Mouse (Mus musculus): ENCODE data around the gene Aoc2.
A peak's percentile ranks its signal among the peaks of the same experiment; 100 is the strongest.

The Aoc2 gene

GRCm38 (mm10) chr11:101324763-101325162, at the start of gene Aoc2:
TSS of gene Aoc2 (plus strand) at chr11:101325063.
- no peak for DNase-seq (ENCODE audit: low spot score in 2 of 2)

- no peak for DNase-seq (ENCODE audit: low spot score in 2 of 2)
Observed at GRCm38 (mm10) chr11:101275309-101275708, 49.6 kb upstream of the Aoc2 start.

GRCm38 (mm10) chr11:101276319-101277070, 48.4 kb upstream of the Aoc2 start:
- DNase-seq (ENCODE audit: low spot score in 2 of 2) = no peak

- no peak for DNase-seq (ENCODE audit: low spot score in 2 of 2)
Observed at GRCm38 (mm10) chr11:101277381-101278222, 47.3 kb upstream of the Aoc2 start.

- peak; percentile 69 to 86 for DNase-seq (ENCODE audit: low spot score in 2 of 2)
Observed at GRCm38 (mm10) chr11:101278223-101279192, 46.4 kb upstream of the Aoc2 start, which contains the start of the genes Cntd1 and Coa3. TSS of gene Cntd1 (plus strand) at chr11:101279012. TSS of gene Coa3 (minus strand) at chr11:101279114.

- no peak for DNase-seq (ENCODE audit: low spot score in 2 of 2)
Observed at GRCm38 (mm10) chr11:101279193-101279569, 45.7 kb upstream of the Aoc2 start.

GRCm38 (mm10) chr11:101280837-101281236, 44.0 kb upstream of the Aoc2 start:
- DNase-seq (ENCODE audit: low spot score in 2 of 2) = no peak

GRCm38 (mm10) chr11:101282896-101283295, 42.0 kb upstream of the Aoc2 start:
- no peak for DNase-seq (ENCODE audit: low spot score in 2 of 2)

GRCm38 (mm10) chr11:101283805-101284204, 41.1 kb upstream of the Aoc2 start:
- DNase-seq (ENCODE audit: low spot score in 2 of 2) = no peak

GRCm38 (mm10) chr11:101287306-101287705, 37.6 kb upstream of the Aoc2 start:
- DNase-seq (ENCODE audit: low spot score in 2 of 2) = peak in 1 of 2 experiments; percentile 22

GRCm38 (mm10) chr11:101291231-101291630, 33.6 kb upstream of the Aoc2 start:
- DNase-seq (ENCODE audit: low spot score in 2 of 2) = no peak

- no peak for DNase-seq (ENCODE audit: low spot score in 2 of 2)
Observed at GRCm38 (mm10) chr11:101295191-101295590, 29.7 kb upstream of the Aoc2 start.

- no peak for DNase-seq (ENCODE audit: low spot score in 2 of 2)
Observed at GRCm38 (mm10) chr11:101300881-101301280, 24.0 kb upstream of the Aoc2 start.

GRCm38 (mm10) chr11:101301299-101302003, 23.4 kb upstream of the Aoc2 start:
- DNase-seq (ENCODE audit: low spot score in 2 of 2) = no peak

GRCm38 (mm10) chr11:101302004-101302798, 22.7 kb upstream of the Aoc2 start, which contains the start of gene Becn1:
TSS of gene Becn1 (minus strand) at chr11:101302286.
- DNase-seq (ENCODE audit: low spot score in 2 of 2) = peak; percentile 77 to 96

- DNase-seq (ENCODE audit: low spot score in 2 of 2) = no peak
Observed at GRCm38 (mm10) chr11:101307744-101308143, 17.1 kb upstream of the Aoc2 start.

GRCm38 (mm10) chr11:101311083-101311482, 13.8 kb upstream of the Aoc2 start:
- DNase-seq (ENCODE audit: low spot score in 2 of 2) = no peak

GRCm38 (mm10) chr11:101312150-101312549, 12.7 kb upstream of the Aoc2 start:
- no peak for DNase-seq (ENCODE audit: low spot score in 2 of 2)

GRCm38 (mm10) chr11:101314567-101314966, 10.3 kb upstream of the Aoc2 start:
- no peak for DNase-seq (ENCODE audit: low spot score in 2 of 2)

GRCm38 (mm10) chr11:101315082-101315650, 9.7 kb upstream of the Aoc2 start:
- DNase-seq (ENCODE audit: low spot score in 2 of 2) = no peak
